Comparison of ENCODE assay signal across 7 mouse cellular contexts in genomic region chr3:152478599-152479435, GRCm38 (mm10).
A peak's percentile ranks its signal among the peaks of the same experiment; 100 is the strongest.
DNase-seq lines count a peak whose midpoint lies in the region; ATAC-seq and TF ChIP-seq lines count a peak whose summit lies in the region.

No protein-coding gene starts in this region.

- WGBS in forebrain, embryonic 16.5 days = 3% methylated on average over 13 of the region's 16 CpGs
- WGBS in intestine, embryonic 16.5 days = 2% methylated on average over 12 of the region's 16 CpGs
- 4% methylated on average over 15 of the region's 16 CpGs for WGBS in lung, adult 2 months
- WGBS in neural tube, embryonic 15.5 days = 4% methylated on average over 15 of the region's 16 CpGs

- no peaks in the 10 kb centered on the region for H3K9me3 ChIP-seq in G1E (replicated peaks)
- H3K9me3 ChIP-seq in forebrain, embryonic 16.5 days (ENCODE audit: control insufficient read depth, low read length) = no peaks in the 10 kb centered on the region
- no peaks in the 10 kb centered on the region for H3K9me3 ChIP-seq in intestine, embryonic 16.5 days (ENCODE audit: control insufficient read depth, low read length)
- H3K9me3 ChIP-seq in neural tube, embryonic 15.5 days (replicated peaks) = no peaks in the 10 kb centered on the region

- TF ChIP-seq POLR2A in lung, adult 2 months (IDR thresholded peaks at IDR 0.05; ENCODE audit: borderline replicate concordance, extremely low read depth, low read depth, low read length) = no peak

- H3K27me3 ChIP-seq in G1E (ENCODE audit: insufficient read depth, low read length) = peaks cover 13% of the 10 kb centered on the region; the same call in 1 of the 2 replicates
- H3K27me3 ChIP-seq in forebrain, embryonic 16.5 days (replicated peaks; ENCODE audit: control insufficient read depth, insufficient read depth, low read length) = no peaks in the 10 kb centered on the region
- H3K27me3 ChIP-seq in intestine, embryonic 16.5 days (replicated peaks; ENCODE audit: control insufficient read depth, insufficient read depth, low read length) = no peaks in the 10 kb centered on the region
- 0 out of 2 replicates have a peak, but pooled peaks cover 2% of the 10 kb centered on the region for H3K27me3 ChIP-seq in neural tube, embryonic 15.5 days (replicated peaks)

- H3K4me1 ChIP-seq in G1E (ENCODE audit: insufficient read depth, low read depth, low read length) = peaks cover 43% of the 10 kb centered on the region
- peaks cover 11% of the 10 kb centered on the region for H3K4me1 ChIP-seq in forebrain, embryonic 16.5 days (replicated peaks; ENCODE audit: control insufficient read depth, insufficient read depth, low read length)
- H3K4me1 ChIP-seq in intestine, embryonic 16.5 days (ENCODE audit: control insufficient read depth, insufficient read depth, low read length) = peaks cover 3% of the 10 kb centered on the region; the same call in 1 of the 2 replicates
- H3K4me1 ChIP-seq in lung, adult 2 months (ENCODE audit: control insufficient read depth, insufficient read depth, low read length) = no peaks in the 10 kb centered on the region
- peaks cover 20% of the 10 kb centered on the region for H3K4me1 ChIP-seq in neural tube, embryonic 15.5 days

- peak overlapping the region; percentile 52 for H3K4me2 ChIP-seq in forebrain, embryonic 16.5 days (ENCODE audit: low read length)
- peak overlapping the region; percentile 60 for H3K4me2 ChIP-seq in intestine, embryonic 16.5 days (ENCODE audit: low read depth, low read length)
- peak overlapping the region; percentile 57 for H3K4me2 ChIP-seq in neural tube, embryonic 15.5 days

- H3K9ac ChIP-seq in forebrain, embryonic 16.5 days (replicated peaks; ENCODE audit: low read depth, low read length) = no peak overlapping the region
- H3K9ac ChIP-seq in intestine, embryonic 16.5 days (ENCODE audit: low read depth, low read length) = no peak overlapping the region; the same call in 1 of the 2 replicates
- no peak overlapping the region for H3K9ac ChIP-seq in neural tube, embryonic 15.5 days (replicated peaks)

- TF ChIP-seq CTCF in G1E (IDR thresholded peaks at IDR 0.05; ENCODE audit: low read depth, low read length) = no peak
- TF ChIP-seq CTCF in lung, adult 2 months (IDR thresholded peaks at IDR 0.05; ENCODE audit: insufficient read depth, low read length) = no peak

- H3K27ac ChIP-seq in forebrain, embryonic 16.5 days (ENCODE audit: low read length) = no peak overlapping the region
- 0 out of 2 replicates have a peak overlapping the region, but pooled peaks have one; percentile 19 for H3K27ac ChIP-seq in intestine, embryonic 16.5 days (ENCODE audit: low read length)
- H3K27ac ChIP-seq in neural tube, embryonic 15.5 days (replicated peaks) = no peak overlapping the region

- no peaks in the 10 kb centered on the region for H3K36me3 ChIP-seq in G1E (replicated peaks)
- no peaks in the 10 kb centered on the region for H3K36me3 ChIP-seq in forebrain, embryonic 16.5 days (ENCODE audit: control insufficient read depth, insufficient read depth)
- H3K36me3 ChIP-seq in intestine, embryonic 16.5 days (ENCODE audit: control insufficient read depth, insufficient read depth, low read length) = no peaks in the 10 kb centered on the region
- no peaks in the 10 kb centered on the region for H3K36me3 ChIP-seq in neural tube, embryonic 15.5 days

- DNase-seq in G1E (ENCODE audit: low spot score) = peak; percentile 35
- peak; percentile 43 to 70 for DNase-seq in adrenal gland, postnatal 36 days
- DNase-seq in lung, adult 2 months = peak; percentile 31
- no peak for DNase-seq in cerebellum, adult 9-10 months

- no peak overlapping the region for H3K4me3 ChIP-seq in G1E (ENCODE audit: low read depth, low read length)
- H3K4me3 ChIP-seq in forebrain, embryonic 16.5 days (replicated peaks; ENCODE audit: low read length) = peak overlapping the region; percentile 34
- peak overlapping the region; percentile 39 for H3K4me3 ChIP-seq in intestine, embryonic 16.5 days (ENCODE audit: low read length)
- H3K4me3 ChIP-seq in lung, adult 2 months (replicated peaks; ENCODE audit: extremely low read depth, low read depth, low read length) = peak overlapping the region; percentile 62
- peak overlapping the region; percentile 31 for H3K4me3 ChIP-seq in neural tube, embryonic 15.5 days (replicated peaks)

- peak; percentile 62 for ATAC-seq in G1E (ENCODE audit: extremely low read depth, insufficient number of reproducible peaks, low FRiP score, poor library complexity, severe bottlenecking)
- ATAC-seq in forebrain, embryonic 16.5 days = peak; percentile 57
- ATAC-seq in intestine, embryonic 16.5 days = peak; percentile 86
- peak; percentile 60 for ATAC-seq in neural tube, embryonic 15.5 days (ENCODE audit: low FRiP score)
